Mouse (Mus musculus) hindbrain, embryonic 14.5 days (tissue): Measurements from ENCODE around the gene Ap1s2. TPM values are rescaled to one million over a fixed set of nuclear protein-coding genes. Genes with fewer than 3 reads are reported as not detected.
A peak's percentile ranks its signal among the peaks of the same experiment; 100 is the strongest.

Source experiments
- ATAC-seq: fragments of 200-750 bp; cut with Nextera tagmentation; 2 replicates; pipeline ENCODE4 v1.8.0; 2017; ENCODE audit warnings: moderate number of reproducible peaks, mild to moderate bottlenecking, moderate TSS enrichment, moderate library complexity; ENCODE audit not compliant: low FRiP score
- DNase-seq: peaks from one replicate; pipeline ENCODE4 v3.0.0-alpha.2; 2015; ENCODE audit warnings: low spot score
- H3K27ac ChIP-seq: fragments of 300-500 bp; sonication (generic); 2 replicates; pipeline ENCODE4 v1.5.1; 2014; ENCODE audit warnings: mild to moderate bottlenecking, moderate library complexity
- H3K27me3 ChIP-seq: fragments of 300-500 bp; sonication (generic); 2 replicates; pipeline ENCODE4 v1.6.1; 2014; ENCODE audit warnings: mild to moderate bottlenecking, low read length, mixed read lengths; ENCODE audit not compliant: control insufficient read depth, insufficient read depth
- H3K36me3 ChIP-seq: fragments of 300-500 bp; sonication (generic); replicated peaks from 2 replicates; pipeline ENCODE4 v1.6.1; 2014; ENCODE audit not compliant: control insufficient read depth, insufficient read depth
- H3K4me1 ChIP-seq: fragments of 300-500 bp; sonication (generic); replicated peaks from 2 replicates; pipeline ENCODE4 v1.6.1; 2014; ENCODE audit warnings: antibody characterized with exemption, low read length, mixed read lengths; ENCODE audit not compliant: control insufficient read depth, insufficient read depth
- H3K4me2 ChIP-seq: fragments of 300-500 bp; sonication (generic); replicated peaks from 2 replicates; pipeline ENCODE4 v1.6.1; 2014; ENCODE audit warnings: mild to moderate bottlenecking, moderate library complexity
- H3K4me3 ChIP-seq: fragments of 300-500 bp; sonication (generic); replicated peaks from 2 replicates; pipeline ENCODE4 v1.5.1; 2014; ENCODE audit warnings: mild to moderate bottlenecking, low read length
- H3K9ac ChIP-seq: fragments of 300-500 bp; sonication (generic); 2 replicates; pipeline ENCODE4 v1.6.1; 2014
- H3K9me3 ChIP-seq: fragments of 300-500 bp; sonication (generic); 2 replicates; pipeline ENCODE4 v1.6.1; 2016; ENCODE audit warnings: low read length; ENCODE audit not compliant: control insufficient read depth
- WGBS: fragments of 180-500 bp; shearing (Covaris S2); extraction: QIAGEN DNeasy Blood & Tissue Kit; methylation state at CpG from one replicate; pipeline ENCODE4 v1.1.7; 2014; 5-methylcytosine and 5-hydroxymethylcytosine counted together
- polyA plus RNA-seq: library from polyadenylated mRNA; unstranded; fragments of >200 nt; fragmentation: Nextera tagmentation; extraction: Ambion mirVana; gene quantifications from 2 replicates; pipeline ENCODE4 v1.2.1, GENCODE M21; 2014

Gene Ap1s2
- polyA plus RNA-seq, 1 experiment from 2014 or later = 155 TPM

- 33% methylated on average over 12 of the region's 12 CpGs for WGBS
- H3K27ac ChIP-seq = peak overlapping the region; percentile 96
These were observed 48.6 kb downstream of the Ap1s2 start for GRCm38 (mm10) chrX:163957381-163957780.

GRCm38 (mm10) chrX:163957803-163958466 is 49.1 kb downstream of the Ap1s2 start:
- WGBS = 26% methylated on average over 56 of the region's 67 CpGs

More at GRCm38 (mm10) chrX:163957381-163957780, 48.6 kb downstream of the Ap1s2 start:
- Histone ChIP-seq H3K4me1 (peaks cover 7% of the 10 kb centered on the region; the same call in 1 of the 2 replicates), H3K9me3 (no peaks in the 10 kb centered on the region), H3K9ac (peak overlapping the region; percentile 81), H3K4me2 (peak overlapping the region; percentile 53), H3K27me3 (peaks cover 7% of the 10 kb centered on the region; the same call in 1 of the 2 replicates), H3K4me3 (peak overlapping the region; percentile 75), H3K36me3 (peaks cover 32% of the 10 kb centered on the region)
- DNase-seq (no peak), ATAC-seq (peak; percentile 6; the same call in 1 of the 2 replicates)

GRCm38 (mm10) chrX:163958467-163958875 is 49.7 kb downstream of the Ap1s2 start, which contains the start of gene Zrsr2:
Gene Zrsr2, minus strand, starts transcription at chrX:163958661.
- 20% methylated on average over 29 of the region's 29 CpGs for WGBS
- H3K27ac ChIP-seq = peak within 1 kb of the TSS; percentile 96
- peak within 1 kb of the TSS; percentile 55 for H3K4me2 ChIP-seq
- H3K4me3 ChIP-seq = peak within 1 kb of the TSS; percentile 75
- DNase-seq (peak; percentile 79), ATAC-seq (peak; percentile 97)
- H3K36me3 ChIP-seq = peaks cover 21% of the 10 kb centered on the region
- peak within 1 kb of the TSS; percentile 81 for H3K9ac ChIP-seq
- peaks cover 7% of the 10 kb centered on the region; the same call in 1 of the 2 replicates for H3K4me1 ChIP-seq
- peaks cover 7% of the 10 kb centered on the region; the same call in 1 of the 2 replicates for H3K27me3 ChIP-seq
- H3K9me3 ChIP-seq = no peaks in the 10 kb centered on the region

More at GRCm38 (mm10) chrX:163957803-163958466, 49.1 kb downstream of the Ap1s2 start:
- peak; percentile 66 for DNase-seq
- Histone ChIP-seq H3K4me2 (peak overlapping the region; percentile 55), H3K27ac (peak overlapping the region; percentile 96), H3K9ac (peak overlapping the region; percentile 81), H3K27me3 (peaks cover 7% of the 10 kb centered on the region; the same call in 1 of the 2 replicates), H3K4me3 (peak overlapping the region; percentile 75), H3K4me1 (peaks cover 7% of the 10 kb centered on the region; the same call in 1 of the 2 replicates), H3K9me3 (no peaks in the 10 kb centered on the region), H3K36me3 (peaks cover 27% of the 10 kb centered on the region)
- ATAC-seq = peak; percentile 92

- Histone ChIP-seq H3K27me3 (no peaks in the 10 kb centered on the region), H3K4me1 (no peaks in the 10 kb centered on the region), H3K4me2 (no peak overlapping the region), H3K9me3 (no peaks in the 10 kb centered on the region), H3K36me3 (no peaks in the 10 kb centered on the region), H3K27ac (no peak overlapping the region), H3K9ac (no peak overlapping the region), H3K4me3 (no peak overlapping the region)
- ATAC-seq (no peak), DNase-seq (no peak)
- 100% methylated on average over 1 of the region's 1 CpGs for WGBS
These were observed 72.3 kb downstream of the Ap1s2 start for GRCm38 (mm10) chrX:163981092-163981491.

- Histone ChIP-seq H3K27me3 (no peaks in the 10 kb centered on the region), H3K36me3 (no peaks in the 10 kb centered on the region), H3K4me3 (no peak overlapping the region), H3K9me3 (no peaks in the 10 kb centered on the region), H3K9ac (no peak overlapping the region), H3K4me1 (no peaks in the 10 kb centered on the region), H3K4me2 (no peak overlapping the region), H3K27ac (no peak overlapping the region)
- no peak for ATAC-seq
- DNase-seq = no peak
- 52% methylated on average over 4 of the region's 4 CpGs for WGBS
These were observed 72.7 kb downstream of the Ap1s2 start for GRCm38 (mm10) chrX:163981500-163981899.

GRCm38 (mm10) chrX:163982129-163982528 is 73.3 kb downstream of the Ap1s2 start:
- Histone ChIP-seq H3K9ac (no peak overlapping the region), H3K4me2 (no peak overlapping the region), H3K27me3 (no peaks in the 10 kb centered on the region), H3K36me3 (no peaks in the 10 kb centered on the region), H3K4me3 (no peak overlapping the region), H3K4me1 (no peaks in the 10 kb centered on the region), H3K27ac (no peak overlapping the region), H3K9me3 (no peaks in the 10 kb centered on the region)
- WGBS = 84% methylated on average over 6 of the region's 6 CpGs
- DNase-seq (no peak), ATAC-seq (no peak)

Other genes starting within 250 kb of the Ap1s2 start
- 4.9 and 5.0 TPM in 2 replicates for gene Rnf138rt1, start 147.7 kb upstream of the Ap1s2 start, polyA plus RNA-seq
- gene Zrsr2, start 49.6 kb downstream of the Ap1s2 start, polyA plus RNA-seq = 49.8 and 49.9 TPM in 2 replicates
- gene Car5b, start 119.0 kb downstream of the Ap1s2 start, polyA plus RNA-seq = 0.95 and 1.1 TPM in 2 replicates
- 19.1 and 19.8 TPM in 2 replicates for gene Siah1b, start 167.5 kb downstream of the Ap1s2 start, polyA plus RNA-seq
- gene Cltrn, start 179.8 kb downstream of the Ap1s2 start, polyA plus RNA-seq = 0.27 and 0.92 TPM in 2 replicates
- gene Ace2, start 230.3 kb downstream of the Ap1s2 start, polyA plus RNA-seq = 0.36 and 0.42 TPM in 2 replicates